Mouse (Mus musculus): ENCODE results near the gene Nxnl2.
A peak's percentile ranks its signal among the peaks of the same experiment; 100 is the strongest.
"Not testable (repeated sequence)": the region's sequence is repeated elsewhere in the genome, so short reads cannot be mapped to it uniquely, and the experiment has no call there.

Nxnl2 gene

GRCm38 (mm10) chr13:51179362-51179761, 8.5 kb downstream of the Nxnl2 start:
- DNase-seq (ENCODE audit: low read depth, low spot score), result no peak

GRCm38 (mm10) chr13:51182236-51182635, 11.4 kb downstream of the Nxnl2 start:
- no peak for DNase-seq (ENCODE audit: low read depth, low spot score)

GRCm38 (mm10) chr13:51184896-51185295, 14.1 kb downstream of the Nxnl2 start:
- no peak for DNase-seq (ENCODE audit: low read depth, low spot score)

- no peak for DNase-seq (ENCODE audit: low read depth, low spot score)
Measured at GRCm38 (mm10) chr13:51190336-51190735, 19.5 kb downstream of the Nxnl2 start.

- DNase-seq (ENCODE audit: low read depth, low spot score), result no peak
Measured at GRCm38 (mm10) chr13:51191416-51192140, 20.8 kb downstream of the Nxnl2 start.

GRCm38 (mm10) chr13:51193893-51194292, 23.1 kb downstream of the Nxnl2 start:
- no peak for DNase-seq (ENCODE audit: low read depth, low spot score)

GRCm38 (mm10) chr13:51197699-51198098, 26.9 kb downstream of the Nxnl2 start:
- no peak for DNase-seq (ENCODE audit: low read depth, low spot score)

- peak; percentile 74 for DNase-seq (ENCODE audit: low read depth, low spot score)
Measured at GRCm38 (mm10) chr13:51198186-51198585, 27.4 kb downstream of the Nxnl2 start.

GRCm38 (mm10) chr13:51201985-51202843, 31.4 kb downstream of the Nxnl2 start:
- not testable (repeated sequence) for DNase-seq (ENCODE audit: low read depth, low spot score)

GRCm38 (mm10) chr13:51202844-51203173, 32.0 kb downstream of the Nxnl2 start:
- peak; percentile 71 for DNase-seq (ENCODE audit: low read depth, low spot score)

- no peak for DNase-seq (ENCODE audit: low read depth, low spot score)
Measured at GRCm38 (mm10) chr13:51203467-51203866, 32.6 kb downstream of the Nxnl2 start.

- DNase-seq (ENCODE audit: low read depth, low spot score), result not testable (repeated sequence)
Measured at GRCm38 (mm10) chr13:51204081-51204480, 33.3 kb downstream of the Nxnl2 start.

GRCm38 (mm10) chr13:51207965-51208364, 37.1 kb downstream of the Nxnl2 start:
- no peak for DNase-seq (ENCODE audit: low read depth, low spot score)

- DNase-seq (ENCODE audit: low read depth, low spot score), result peak; percentile 34
Measured at GRCm38 (mm10) chr13:51208378-51209100, 37.7 kb downstream of the Nxnl2 start.

- no peak for DNase-seq (ENCODE audit: low read depth, low spot score)
Measured at GRCm38 (mm10) chr13:51210639-51211038, 39.8 kb downstream of the Nxnl2 start.

GRCm38 (mm10) chr13:51214746-51215145, 43.9 kb downstream of the Nxnl2 start:
- DNase-seq (ENCODE audit: low read depth, low spot score), result no peak

- DNase-seq (ENCODE audit: low read depth, low spot score), result no peak
Measured at GRCm38 (mm10) chr13:51220897-51221296, 50.1 kb downstream of the Nxnl2 start.

- no peak for DNase-seq (ENCODE audit: low read depth, low spot score)
Measured at GRCm38 (mm10) chr13:51221425-51222160, 50.8 kb downstream of the Nxnl2 start.

Data from mesoderm, embryonic 11.5 days (tissue).